Mouse (Mus musculus): ENCODE results near the gene Moap1.
A peak's percentile ranks its signal among the peaks of the same experiment; 100 is the strongest.

The Moap1 gene

GRCm38 (mm10) chr12:102742056-102742455 lies 1.4 kb downstream of the Moap1 start:
- DNase-seq (ENCODE audit: low spot score in 2 of 2), result no peak

GRCm38 (mm10) chr12:102740285-102740684 lies 3.2 kb downstream of the Moap1 start:
- no peak for DNase-seq (ENCODE audit: low spot score in 2 of 2)

- DNase-seq (ENCODE audit: low spot score in 2 of 2), result no peak
Measured at GRCm38 (mm10) chr12:102739096-102739495, 4.4 kb downstream of the Moap1 start.

- DNase-seq (ENCODE audit: low spot score in 2 of 2), result no peak
Measured at GRCm38 (mm10) chr12:102733381-102733780, 10.1 kb downstream of the Moap1 start.

- DNase-seq (ENCODE audit: low spot score in 2 of 2), result no peak
Measured at GRCm38 (mm10) chr12:102730798-102731619, 12.5 kb downstream of the Moap1 start.

- DNase-seq (ENCODE audit: low spot score in 2 of 2), result no peak
Measured at GRCm38 (mm10) chr12:102729855-102730797, 13.3 kb downstream of the Moap1 start.

- DNase-seq (ENCODE audit: low spot score in 2 of 2), result no peak
Measured at GRCm38 (mm10) chr12:102725761-102726175, 17.7 kb downstream of the Moap1 start.

GRCm38 (mm10) chr12:102725146-102725545 lies 18.3 kb downstream of the Moap1 start:
- no peak for DNase-seq (ENCODE audit: low spot score in 2 of 2)

GRCm38 (mm10) chr12:102723861-102724260 lies 19.6 kb downstream of the Moap1 start:
- no peak for DNase-seq (ENCODE audit: low spot score in 2 of 2)

- DNase-seq (ENCODE audit: low spot score in 2 of 2), result no peak
Measured at GRCm38 (mm10) chr12:102722966-102723365, 20.5 kb downstream of the Moap1 start.

- no peak for DNase-seq (ENCODE audit: low spot score in 2 of 2)
Measured at GRCm38 (mm10) chr12:102722451-102722850, 21.0 kb downstream of the Moap1 start.

- DNase-seq (ENCODE audit: low spot score in 2 of 2), result no peak
Measured at GRCm38 (mm10) chr12:102719552-102720315, 23.7 kb downstream of the Moap1 start.

- no peak for DNase-seq (ENCODE audit: low spot score in 2 of 2)
Measured at GRCm38 (mm10) chr12:102714654-102715395, 28.6 kb downstream of the Moap1 start.

GRCm38 (mm10) chr12:102714116-102714515 lies 29.3 kb downstream of the Moap1 start:
- no peak for DNase-seq (ENCODE audit: low spot score in 2 of 2)

GRCm38 (mm10) chr12:102713153-102713865 lies 30.2 kb downstream of the Moap1 start:
- DNase-seq (ENCODE audit: low spot score in 2 of 2), result no peak

GRCm38 (mm10) chr12:102710851-102711375 lies 32.5 kb downstream of the Moap1 start:
- DNase-seq (ENCODE audit: low spot score in 2 of 2), result no peak

- DNase-seq (ENCODE audit: low spot score in 2 of 2), result no peak
Measured at GRCm38 (mm10) chr12:102709896-102710295, 33.6 kb downstream of the Moap1 start.

GRCm38 (mm10) chr12:102708220-102708619 lies 35.2 kb downstream of the Moap1 start:
- DNase-seq (ENCODE audit: low spot score in 2 of 2), result peak; percentile 44 to 51

- DNase-seq (ENCODE audit: low spot score in 2 of 2), result no peak
Measured at GRCm38 (mm10) chr12:102706833-102707463, 36.5 kb downstream of the Moap1 start.
